Mouse (Mus musculus) testis, adult 2 months (tissue): ENCODE measurements at regions not wholly inside any gene's neighbourhood (a gene's known extent, or its start where the extent isn't known, plus 50 kb on each side); places are given as distances from the start of the nearest gene placed in this dataset.

Experiments
- CTCF ChIP-seq: fragments of 200-500 bp; IDR thresholded peaks from 2 replicates; pipeline ENCODE4 v1.5.1; 2012; ENCODE audit warnings: low read depth, mild to moderate bottlenecking, inconsistent platforms, low read length, moderate library complexity; ENCODE audit not compliant: control insufficient read depth, insufficient read depth, insufficient replicate concordance
- POLR2A ChIP-seq: fragments of 200-500 bp; IDR thresholded peaks from 2 replicates; pipeline ENCODE4 v1.6.1; 2012; ENCODE audit warnings: low read depth, mild to moderate bottlenecking, inconsistent platforms, low read length, moderate library complexity; ENCODE audit not compliant: control insufficient read depth

- TF ChIP-seq CTCF (peak; percentile 44; the same call in 1 of the 2 replicates), POLR2A (no peak)
Measured at GRCm38 (mm10) chr3:118428523-118428922, 133.4 kb upstream of the Dpyd start.
